Mouse (Mus musculus): Measurements from ENCODE around the gene C1rl.
"Not testable (repeated sequence)": the region's sequence is repeated elsewhere in the genome, so short reads cannot be mapped to it uniquely, and the experiment has no call there.

Gene C1rl

GRCm38 (mm10) chr6:124472801-124473200 lies 20.1 kb upstream of the C1rl start:
- DNase-seq (ENCODE audit: low spot score): peak; percentile 20

- DNase-seq (ENCODE audit: low spot score): no peak
Measured at GRCm38 (mm10) chr6:124474621-124475020, 18.3 kb upstream of the C1rl start.

- DNase-seq (ENCODE audit: low spot score): not testable (repeated sequence)
Measured at GRCm38 (mm10) chr6:124475335-124476075, 17.4 kb upstream of the C1rl start.

DNA sequence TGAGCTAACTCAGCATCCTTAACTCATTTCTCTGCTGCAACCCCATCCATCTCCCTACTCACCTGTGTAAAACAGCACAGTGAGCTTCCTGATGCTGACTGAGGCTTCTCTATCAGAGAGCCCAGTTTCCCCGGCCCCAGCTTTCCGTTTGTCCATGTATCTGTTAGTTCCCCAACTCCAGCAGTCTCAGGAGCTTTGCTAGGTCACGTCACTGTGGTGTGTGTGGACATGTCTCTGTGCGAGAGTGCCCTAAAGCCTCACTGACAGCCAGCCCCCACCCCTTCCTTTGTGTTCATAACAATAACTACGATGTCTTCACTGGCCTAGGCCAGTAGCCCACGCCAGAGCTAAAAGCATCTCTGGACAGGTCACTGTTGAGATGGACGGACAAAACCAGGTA lies 16.7 kb upstream of the C1rl start:
- DNase-seq (ENCODE audit: low spot score): no peak

DNA sequence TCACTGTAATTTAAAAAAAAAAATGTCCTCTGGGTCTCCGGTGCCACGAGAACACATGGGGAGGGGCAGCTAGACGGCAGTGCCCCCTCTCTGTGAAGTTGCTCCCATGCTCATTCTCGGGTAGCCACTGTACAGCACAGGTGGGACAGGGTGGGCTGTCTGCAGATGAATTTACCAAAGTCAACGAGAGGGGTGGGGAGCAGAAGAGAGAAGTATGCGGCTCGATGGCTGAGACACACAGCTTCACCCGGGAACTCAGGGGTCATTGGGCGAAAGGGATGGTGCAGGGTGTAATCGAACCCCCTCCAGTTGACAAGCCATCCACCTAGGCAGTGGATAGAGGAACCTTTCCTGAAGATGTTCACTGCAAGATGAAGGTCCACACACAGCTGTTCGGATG lies 16.1 kb upstream of the C1rl start:
- no peak for DNase-seq (ENCODE audit: low spot score)

- DNase-seq (ENCODE audit: low spot score): no peak
Measured at GRCm38 (mm10) chr6:124477221-124477655, 15.7 kb upstream of the C1rl start.

DNA sequence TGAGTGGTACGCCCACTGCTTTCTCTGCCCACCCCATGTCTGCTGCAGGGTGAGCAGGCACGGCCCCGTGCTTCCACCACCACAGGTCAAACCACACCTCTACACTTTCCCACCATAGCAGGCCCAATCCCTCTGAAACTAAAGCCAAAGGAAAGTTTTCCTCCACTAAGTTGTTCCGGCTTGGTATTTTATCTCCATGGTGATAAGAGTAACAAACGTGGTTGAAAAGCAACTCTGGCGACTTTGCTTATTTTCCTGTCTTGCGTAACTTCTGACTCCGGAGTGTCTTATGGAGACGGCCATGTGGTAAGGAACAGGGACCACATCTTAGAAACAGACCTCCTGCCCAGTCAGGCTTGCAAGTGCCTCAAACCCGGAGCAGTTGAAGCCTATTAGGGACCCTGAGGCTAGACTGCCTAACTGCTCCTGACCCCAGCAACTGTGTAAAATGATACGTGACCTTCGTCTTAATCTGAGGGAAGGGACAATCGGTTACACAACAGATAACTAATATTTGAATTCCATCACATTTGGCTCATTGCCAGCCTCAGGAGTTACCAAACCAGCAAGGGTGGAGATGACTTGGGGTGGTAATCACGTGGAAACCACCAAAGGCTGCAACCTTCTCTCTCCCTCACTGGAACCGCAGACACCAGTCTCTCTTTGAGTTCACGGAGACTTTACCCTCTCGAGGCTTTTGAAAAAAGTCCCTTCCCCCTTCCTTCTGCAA lies 14.8 kb upstream of the C1rl start:
- no peak for DNase-seq (ENCODE audit: low spot score)

- DNase-seq (ENCODE audit: low spot score): no peak
Measured at GRCm38 (mm10) chr6:124478874-124479572, 13.9 kb upstream of the C1rl start.

GRCm38 (mm10) chr6:124479573-124479930 lies 13.4 kb upstream of the C1rl start:
- no peak for DNase-seq (ENCODE audit: low spot score)

- DNase-seq (ENCODE audit: low spot score): no peak
Measured at GRCm38 (mm10) chr6:124480295-124480694, 12.6 kb upstream of the C1rl start.

DNA sequence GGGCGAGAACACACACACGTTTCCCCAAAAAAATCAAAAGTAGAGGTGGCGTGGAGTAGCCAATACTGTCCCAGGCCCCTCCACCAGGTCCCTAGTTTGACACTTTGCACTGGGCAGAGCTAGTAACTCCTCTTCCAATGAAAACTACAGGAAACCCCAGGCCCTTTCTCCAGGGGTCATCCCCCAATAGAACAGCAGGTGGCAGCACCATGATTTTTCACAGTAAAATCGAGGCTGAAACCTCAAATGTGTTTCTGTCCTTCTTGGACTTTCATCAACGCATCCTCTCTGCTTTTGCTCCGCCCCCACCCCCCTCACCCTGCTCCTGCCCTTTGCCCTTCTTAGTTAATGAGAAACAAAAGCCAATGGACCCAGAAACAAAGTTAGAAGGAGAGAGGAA lies 11.3 kb upstream of the C1rl start:
- no peak for DNase-seq (ENCODE audit: low spot score)

GRCm38 (mm10) chr6:124483831-124484230 lies 9.1 kb upstream of the C1rl start:
- DNase-seq (ENCODE audit: low spot score): not testable (repeated sequence)

- no peak for DNase-seq (ENCODE audit: low spot score)
Measured at GRCm38 (mm10) chr6:124484851-124485250, 8.1 kb upstream of the C1rl start.

DNA sequence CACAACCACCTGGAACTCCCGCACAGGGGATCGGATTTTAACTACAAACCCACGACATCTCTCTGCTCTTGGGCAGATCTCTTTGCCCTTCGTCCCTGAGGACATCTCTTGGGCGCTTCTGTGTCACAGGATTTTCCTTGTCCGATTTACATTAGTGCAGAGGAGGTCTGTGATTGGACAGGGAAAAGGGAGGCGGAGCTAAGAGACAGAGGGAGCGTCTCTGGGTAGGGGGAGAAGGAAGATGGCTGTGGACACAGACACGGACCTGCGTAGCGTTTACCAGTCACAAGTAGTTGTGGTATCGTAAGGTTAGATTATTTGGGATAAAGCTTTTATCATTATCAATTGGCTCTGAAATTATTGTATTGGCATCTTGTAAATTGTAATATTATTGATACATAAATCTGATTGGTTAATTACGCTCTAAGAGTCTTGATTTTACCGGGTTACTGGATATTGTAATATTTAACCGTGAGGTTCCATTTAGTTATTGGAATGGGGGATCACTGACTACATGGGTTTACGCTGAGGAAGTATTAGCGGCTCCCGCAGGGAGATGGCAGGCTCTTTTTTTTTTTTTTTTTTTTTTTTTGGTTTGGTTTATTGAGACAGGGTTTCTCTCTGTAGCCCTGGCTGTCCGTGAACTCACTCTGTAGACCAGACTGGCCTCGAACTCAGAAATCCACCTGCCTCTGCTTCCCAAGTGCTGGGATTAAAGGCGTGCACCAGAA lies 7.3 kb upstream of the C1rl start:
- DNase-seq (ENCODE audit: low spot score): no peak

DNA sequence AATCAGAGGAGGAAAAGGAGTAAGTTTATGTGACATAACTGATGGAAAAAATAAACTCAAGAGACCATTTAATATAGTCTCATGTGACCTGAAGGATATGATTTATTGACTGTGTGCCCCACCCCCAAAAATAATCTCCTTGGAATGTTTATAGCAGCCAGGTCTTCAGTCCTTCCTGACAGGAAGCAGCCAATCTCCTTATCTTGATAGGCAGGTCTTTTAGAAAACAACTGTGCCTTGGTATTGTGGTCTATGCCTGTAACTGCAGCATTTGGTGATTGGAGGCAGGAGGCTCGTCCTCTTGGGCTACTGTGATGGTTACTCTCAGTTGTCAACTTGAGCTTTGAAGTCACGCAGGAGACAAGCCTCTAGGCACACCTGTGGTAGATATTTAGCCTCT lies 5.4 kb upstream of the C1rl start:
- DNase-seq (ENCODE audit: low spot score): no peak

DNA sequence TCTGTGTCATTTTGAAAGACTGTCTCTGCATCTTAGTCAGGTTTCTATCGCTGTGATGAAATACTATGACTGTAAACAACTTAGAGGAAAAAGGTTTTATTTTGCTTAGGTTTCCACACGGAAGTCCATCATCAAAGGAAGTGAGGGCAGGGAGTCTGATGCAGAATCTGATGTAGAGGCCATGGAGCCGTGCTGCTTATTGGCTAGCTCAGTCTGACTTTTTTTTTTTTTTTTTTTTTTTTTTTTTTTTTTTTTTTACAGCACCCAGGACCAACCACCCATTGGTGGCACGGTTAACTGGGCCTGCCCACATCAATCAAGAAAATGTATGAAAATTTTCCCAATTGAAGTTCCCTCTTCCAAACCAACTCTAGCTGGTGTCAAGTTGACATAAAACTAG lies 4.0 kb upstream of the C1rl start:
- no peak for DNase-seq (ENCODE audit: low spot score)

DNA sequence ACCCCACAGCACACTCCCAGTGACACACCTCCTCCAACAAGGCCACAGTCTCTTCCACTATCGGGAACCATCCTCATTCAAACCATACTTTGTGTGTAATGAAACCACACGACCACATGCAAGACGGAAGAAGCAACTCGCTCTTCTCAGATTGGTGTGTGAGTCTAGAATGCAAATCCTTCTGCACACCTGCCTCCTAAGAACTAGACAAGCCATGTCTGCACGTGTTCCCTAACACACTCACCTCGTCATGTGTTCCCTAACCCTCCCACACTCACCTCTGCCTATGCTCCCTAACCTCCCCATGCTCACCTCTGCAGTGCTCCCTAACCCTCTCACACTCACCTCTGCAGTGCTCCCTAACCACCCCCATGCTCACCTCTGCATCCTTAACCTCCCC lies 1.5 kb upstream of the C1rl start:
- DNase-seq (ENCODE audit: low spot score): no peak

- no peak for DNase-seq (ENCODE audit: low spot score)
Measured at GRCm38 (mm10) chr6:124493886-124494285, 973 bp downstream of the C1rl start.

- DNase-seq (ENCODE audit: low spot score): no peak
Measured at GRCm38 (mm10) chr6:124496054-124496453, 3.1 kb downstream of the C1rl start.

DNA sequence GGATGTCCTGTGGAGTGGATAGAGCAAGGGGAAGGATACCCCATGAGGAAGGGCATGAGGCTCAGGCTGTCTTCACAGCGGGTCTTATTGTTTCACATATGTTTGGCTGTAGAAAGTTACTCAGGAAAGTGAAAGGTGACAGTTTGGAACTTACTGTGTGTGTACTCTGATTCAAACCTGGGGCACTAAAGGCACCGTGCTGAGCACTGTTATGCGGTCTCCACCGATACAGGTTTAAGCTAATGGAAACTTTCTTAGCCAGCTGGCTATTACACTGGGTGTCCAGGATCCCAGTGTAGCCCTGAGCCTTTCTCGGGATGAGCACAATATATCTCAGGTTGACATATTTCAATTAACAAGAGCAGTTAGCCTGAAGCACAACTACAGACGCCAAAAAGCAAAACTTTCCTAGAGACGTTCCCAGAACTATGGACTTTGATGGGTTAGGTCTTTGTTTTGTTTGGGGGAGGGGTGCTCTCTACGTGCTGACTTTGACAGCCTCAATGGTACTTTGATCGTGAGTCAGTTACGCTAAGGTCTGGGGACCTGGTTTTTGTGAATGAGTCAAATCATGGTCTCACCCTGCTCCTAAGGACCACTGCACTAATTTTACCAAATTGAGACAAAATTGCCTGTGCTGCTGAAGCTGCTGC lies 7.1 kb downstream of the C1rl start:
- DNase-seq (ENCODE audit: low spot score): no peak

GRCm38 (mm10) chr6:124501473-124501872 lies 8.6 kb downstream of the C1rl start:
- DNase-seq (ENCODE audit: low spot score): no peak

DNA sequence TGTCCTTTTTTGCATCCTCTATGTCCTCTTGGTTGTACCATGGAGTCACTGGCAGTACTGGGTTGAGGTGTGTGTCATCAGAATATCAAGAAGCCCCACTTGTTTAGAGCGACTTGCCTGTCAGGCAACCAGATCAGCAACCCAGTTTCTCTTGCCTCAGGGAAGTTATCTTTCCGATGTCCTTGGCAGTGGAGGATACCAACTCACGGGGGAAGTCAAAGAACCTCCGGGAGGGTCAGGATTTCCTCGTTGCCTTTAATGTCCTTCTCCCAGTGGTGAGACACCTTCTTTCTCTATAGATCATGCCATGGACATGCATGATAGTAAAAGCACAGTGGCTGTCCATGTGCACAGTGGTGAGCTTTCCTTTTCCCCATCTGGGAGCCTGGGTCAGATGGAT lies 9.1 kb downstream of the C1rl start:
- DNase-seq (ENCODE audit: low spot score): no peak

All from spleen, adult 12 weeks (tissue).